Mouse (Mus musculus): ENCODE data around the gene Hoxb7. TPM values are rescaled to one million over a fixed set of nuclear protein-coding genes. Genes with fewer than 3 reads are reported as not detected.
A peak's percentile ranks its signal among the peaks of the same experiment; 100 is the strongest.

Gene Hoxb7
- total RNA-seq, 1 experiment from 2014 or later, result 34.3 TPM

DNA sequence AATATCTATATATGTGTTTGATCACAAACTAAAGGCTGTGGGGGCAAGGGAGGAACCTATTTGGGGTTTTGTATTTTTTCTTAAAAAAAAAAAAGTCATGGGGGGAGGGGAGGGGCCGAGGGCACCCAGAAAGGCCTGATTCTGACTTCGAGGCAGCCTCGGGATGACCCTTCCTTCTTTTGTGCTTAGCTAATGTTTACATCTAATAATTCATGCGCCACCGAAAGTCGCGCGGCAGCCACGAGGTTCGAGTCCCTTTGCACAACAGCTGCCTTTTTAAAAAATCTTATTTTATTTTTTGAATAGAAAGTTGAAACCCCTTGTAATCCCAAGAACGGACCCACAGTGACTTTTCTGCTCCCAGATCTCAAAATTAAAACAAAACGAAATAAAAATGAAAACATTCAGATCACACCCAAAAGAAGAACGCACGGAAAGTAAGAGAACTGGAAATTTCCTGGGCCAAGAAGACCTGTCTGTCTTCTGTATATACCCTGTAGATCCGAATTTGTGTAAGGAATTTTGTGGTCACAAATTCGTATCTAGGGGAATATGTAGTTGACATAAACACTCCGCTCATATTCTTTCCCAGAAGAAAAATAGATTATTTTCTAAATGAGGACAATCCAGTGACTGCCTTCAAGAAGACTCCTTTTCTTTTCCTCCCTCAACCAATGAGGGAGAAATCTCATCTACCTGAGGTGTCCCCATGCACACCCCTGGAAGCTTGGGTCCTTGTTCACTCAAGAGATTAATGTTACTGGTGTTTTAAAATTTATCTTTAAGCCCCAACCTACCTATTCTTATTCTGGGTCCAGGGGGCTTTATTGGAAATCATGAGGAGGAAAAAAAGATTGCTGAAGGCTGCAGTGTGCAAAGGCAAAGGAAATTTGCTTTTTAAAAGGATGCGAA is 30.5 kb downstream of the Hoxb7 start:
- DNase-seq, result no peak

DNA sequence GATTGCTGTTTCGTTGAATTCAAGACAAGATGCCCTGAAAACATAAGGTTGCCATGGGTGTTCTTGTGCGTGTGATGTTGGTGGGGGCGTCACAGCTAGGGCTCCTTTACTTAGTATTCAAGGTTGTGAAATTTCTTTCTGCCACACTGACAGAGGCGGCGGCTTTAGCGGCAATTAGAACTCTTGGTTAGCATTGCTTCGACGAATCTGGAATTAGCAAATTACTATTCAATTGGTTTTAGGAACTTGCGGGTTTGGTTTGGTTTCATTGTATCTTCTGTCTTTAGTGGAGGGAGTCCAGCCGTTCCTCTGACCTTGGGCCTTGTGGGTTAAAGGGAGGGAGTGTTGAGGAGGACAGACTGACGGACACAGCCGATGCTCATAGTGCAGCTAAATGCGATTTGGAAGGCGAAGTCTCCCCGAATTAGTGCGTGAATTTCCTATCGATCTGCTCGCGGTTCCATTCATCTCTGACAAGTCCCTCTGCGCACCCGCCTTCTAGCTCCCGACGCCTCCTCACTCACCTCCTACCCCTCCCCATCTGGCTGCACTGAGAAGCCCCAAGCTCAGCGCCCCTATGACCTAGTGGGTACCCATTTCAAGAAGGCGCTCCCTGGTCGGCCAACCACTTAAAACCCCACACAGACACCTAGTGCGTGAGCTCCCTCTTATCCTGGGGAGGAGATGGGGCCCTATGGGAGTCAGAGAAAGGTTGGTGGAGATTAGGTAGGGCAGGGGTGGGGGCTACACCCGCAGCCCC is 31.4 kb downstream of the Hoxb7 start, which contains the start of gene Hoxb4:
Gene Hoxb4, plus strand, starts transcription at position 660 of the 760 bp plus-strand sequence.
- DNase-seq, result peak; percentile 51

DNA sequence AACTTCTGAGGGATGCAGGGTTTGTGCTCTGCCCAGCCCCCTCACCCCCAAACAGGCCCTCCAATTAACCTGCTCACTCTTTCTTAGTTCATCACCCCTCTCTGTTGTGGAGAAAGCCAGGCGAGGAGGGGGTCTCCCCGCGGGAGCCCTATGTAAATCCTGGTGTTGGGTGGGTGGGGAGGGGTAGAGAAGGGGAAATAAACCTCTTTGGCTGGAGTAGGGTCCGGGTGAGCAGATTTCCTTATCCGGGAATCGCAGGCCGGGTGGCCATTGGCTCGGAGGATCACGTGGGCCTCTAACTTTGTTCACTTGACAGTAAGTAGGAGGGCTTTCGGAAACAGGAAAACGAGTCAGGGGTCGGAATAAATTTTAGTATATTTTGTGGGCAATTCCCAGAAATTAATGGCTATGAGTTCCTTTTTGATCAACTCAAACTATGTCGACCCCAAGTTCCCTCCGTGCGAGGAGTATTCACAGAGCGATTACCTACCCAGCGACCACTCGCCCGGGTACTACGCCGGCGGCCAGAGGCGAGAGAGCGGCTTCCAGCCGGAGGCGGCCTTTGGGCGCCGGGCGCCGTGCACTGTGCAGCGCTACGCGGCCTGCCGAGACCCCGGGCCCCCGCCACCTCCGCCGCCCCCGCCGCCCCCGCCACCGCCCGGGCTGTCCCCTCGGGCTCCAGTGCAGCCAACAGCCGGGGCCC is 32.1 kb downstream of the Hoxb7 start:
- peak; percentile 91 for DNase-seq

GRCm38 (mm10) chr11:96319071-96319902 is 32.9 kb downstream of the Hoxb7 start:
- no peak for DNase-seq

GRCm38 (mm10) chr11:96319910-96320309 is 33.5 kb downstream of the Hoxb7 start:
- DNase-seq, result peak; percentile 78

- DNase-seq, result no peak
Observed at GRCm38 (mm10) chr11:96320688-96321087, 34.3 kb downstream of the Hoxb7 start.

DNA sequence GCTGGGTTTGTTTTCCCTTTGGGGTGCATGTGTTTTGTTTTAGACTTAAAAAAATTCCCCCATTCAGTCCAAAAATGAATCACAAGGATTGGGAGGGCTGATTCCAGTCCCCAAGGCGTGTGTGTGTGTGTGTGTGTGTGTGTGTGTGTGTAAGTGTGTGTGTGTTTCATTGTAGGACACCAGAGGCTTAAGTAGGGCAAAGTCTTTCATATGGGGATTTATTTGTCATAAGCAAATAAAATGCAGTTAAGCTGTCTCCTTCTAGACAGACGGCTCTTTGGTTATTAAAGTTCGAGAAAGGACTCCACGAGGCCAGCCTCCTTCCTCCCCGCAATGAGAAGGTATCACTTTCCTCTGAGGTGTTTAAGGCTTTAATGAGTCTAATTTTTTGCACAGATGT is 35.4 kb downstream of the Hoxb7 start:
- DNase-seq, result peak; percentile 60

DNA sequence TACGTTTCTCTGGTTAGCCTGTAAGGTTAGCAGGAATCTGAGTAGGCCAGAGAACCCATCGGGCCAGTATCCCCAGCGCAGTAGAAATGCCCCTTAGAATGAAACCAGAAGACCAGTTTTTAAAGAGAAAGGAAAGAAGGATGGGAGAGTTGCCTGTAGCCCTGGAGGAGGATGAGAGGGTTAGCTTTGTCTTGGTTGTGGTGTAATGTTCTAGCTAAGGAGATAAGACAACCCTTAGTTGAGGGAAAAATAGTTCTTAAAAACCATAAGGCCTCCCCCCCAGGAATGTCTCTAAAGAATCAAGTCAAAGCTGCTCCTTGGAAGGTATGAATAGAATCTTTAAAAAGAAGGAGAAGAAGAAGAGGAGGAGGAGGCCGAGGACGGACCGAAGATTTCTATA is 36.3 kb downstream of the Hoxb7 start:
- DNase-seq, result no peak

DNA sequence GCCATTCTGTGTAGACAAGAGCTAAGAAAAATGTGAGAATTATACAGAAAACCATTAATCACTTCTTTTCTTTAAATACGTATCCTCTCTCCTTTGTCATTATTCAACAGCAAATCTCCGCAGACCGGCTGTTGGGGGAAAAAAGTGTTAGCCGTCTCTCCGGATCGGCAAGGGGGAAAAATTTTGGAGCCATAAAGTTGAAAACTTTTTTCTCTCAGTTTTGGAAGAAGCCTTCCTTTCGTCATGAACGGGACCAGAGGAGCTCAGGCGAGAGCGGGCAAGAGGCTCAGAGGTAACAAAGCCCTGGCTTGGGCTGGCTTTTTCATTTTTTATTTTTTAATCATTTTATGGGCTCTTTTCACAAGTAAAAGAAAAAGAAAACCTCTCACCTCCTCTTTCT is 36.7 kb downstream of the Hoxb7 start, which contains the start of gene Hoxb3:
Gene Hoxb3, plus strand, starts transcription at position 173 of the 400 bp plus-strand sequence.
- no peak for DNase-seq

DNA sequence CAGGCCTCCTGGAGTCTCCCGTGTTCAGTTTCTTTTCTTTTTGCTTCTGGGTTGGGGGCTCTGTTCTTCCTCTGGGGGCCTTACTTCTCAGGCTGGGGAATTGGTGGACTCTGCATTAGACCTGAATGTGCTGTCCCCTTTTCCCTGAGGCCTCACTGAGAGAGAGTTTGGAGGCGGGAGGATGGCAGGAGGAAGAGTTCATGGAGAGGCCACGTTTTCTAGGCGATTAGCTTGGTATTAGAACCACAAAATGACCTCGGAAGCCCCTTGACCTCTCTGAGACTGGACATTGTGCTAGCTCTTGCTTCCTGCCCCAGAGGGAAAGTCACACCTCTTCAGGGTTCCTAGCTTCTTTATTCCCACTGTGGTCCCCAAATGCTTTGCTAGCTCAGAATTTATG is 37.7 kb downstream of the Hoxb7 start:
- peak; percentile 60 for DNase-seq

- no peak for DNase-seq
Observed at GRCm38 (mm10) chr11:96324965-96325364, 38.5 kb downstream of the Hoxb7 start.

DNA sequence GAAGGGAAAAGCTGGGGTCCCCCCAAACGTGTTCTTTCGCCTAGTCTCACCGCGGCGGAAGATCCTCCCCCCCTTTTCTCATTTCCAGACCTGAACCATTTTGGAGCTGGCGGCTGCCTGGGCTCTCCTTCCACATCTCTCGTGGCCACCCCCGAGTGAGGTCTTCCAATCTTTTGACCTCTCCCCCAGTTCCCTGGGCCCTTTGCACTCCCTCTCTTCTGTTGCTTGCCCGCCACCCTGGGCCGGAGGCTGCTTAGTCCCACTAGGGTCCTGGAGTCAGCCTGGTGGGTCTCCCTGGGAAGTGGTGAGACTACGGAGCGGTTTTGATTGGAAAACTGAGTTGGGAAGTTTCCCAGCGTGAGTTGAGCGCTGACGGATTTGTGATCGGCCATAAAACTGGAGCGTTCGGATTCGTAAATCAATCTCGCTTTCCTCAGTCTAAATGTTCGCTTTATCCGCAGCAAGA is 39.4 kb downstream of the Hoxb7 start:
- DNase-seq, result no peak

DNA sequence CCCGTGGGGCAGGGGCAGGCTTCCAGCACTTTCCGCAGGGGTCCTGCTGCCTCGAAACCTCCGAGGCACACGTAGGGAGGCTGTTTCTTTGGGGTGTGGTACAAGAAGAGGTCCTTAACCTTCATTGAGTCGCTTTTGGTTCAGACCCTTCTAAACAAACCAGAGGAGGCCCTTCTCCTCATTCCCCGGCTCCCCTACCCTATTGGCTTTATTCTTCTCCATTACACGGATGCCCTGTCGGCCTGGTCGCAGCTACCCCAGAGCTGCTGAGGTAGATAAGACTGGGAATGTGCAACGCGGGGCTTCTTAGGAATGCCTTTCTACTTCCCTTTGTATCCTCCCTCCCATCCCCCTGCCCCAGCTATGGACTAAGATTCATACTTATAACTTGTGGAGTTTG is 40.3 kb downstream of the Hoxb7 start:
- no peak for DNase-seq

- no peak for DNase-seq
Observed at GRCm38 (mm10) chr11:96327122-96327521, 40.7 kb downstream of the Hoxb7 start.

DNA sequence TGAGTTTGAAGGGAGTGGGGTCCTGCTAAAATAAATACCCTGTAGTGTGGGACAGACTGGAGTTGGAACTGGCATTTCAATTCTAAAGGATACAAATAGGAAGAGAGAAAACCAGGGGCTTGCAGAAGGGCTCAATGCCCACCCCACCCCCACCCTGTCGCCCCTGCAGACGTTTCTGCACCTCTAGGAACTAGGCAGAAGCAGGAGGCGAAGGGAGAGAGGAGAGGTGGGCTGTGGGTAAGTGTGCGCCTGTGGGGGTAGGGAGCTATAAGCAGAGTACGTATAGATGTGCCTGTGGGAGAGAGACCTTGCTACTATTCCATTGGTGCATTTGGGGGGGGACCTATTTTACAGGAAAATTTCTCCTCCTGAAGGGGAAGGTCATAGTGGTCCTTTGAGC is 41.3 kb downstream of the Hoxb7 start:
- DNase-seq, result no peak

GRCm38 (mm10) chr11:96328605-96329004 is 42.2 kb downstream of the Hoxb7 start:
- no peak for DNase-seq

GRCm38 (mm10) chr11:96332105-96332504 is 45.7 kb downstream of the Hoxb7 start:
- no peak for DNase-seq

GRCm38 (mm10) chr11:96332618-96333032 is 46.2 kb downstream of the Hoxb7 start:
- DNase-seq, result no peak

DNA sequence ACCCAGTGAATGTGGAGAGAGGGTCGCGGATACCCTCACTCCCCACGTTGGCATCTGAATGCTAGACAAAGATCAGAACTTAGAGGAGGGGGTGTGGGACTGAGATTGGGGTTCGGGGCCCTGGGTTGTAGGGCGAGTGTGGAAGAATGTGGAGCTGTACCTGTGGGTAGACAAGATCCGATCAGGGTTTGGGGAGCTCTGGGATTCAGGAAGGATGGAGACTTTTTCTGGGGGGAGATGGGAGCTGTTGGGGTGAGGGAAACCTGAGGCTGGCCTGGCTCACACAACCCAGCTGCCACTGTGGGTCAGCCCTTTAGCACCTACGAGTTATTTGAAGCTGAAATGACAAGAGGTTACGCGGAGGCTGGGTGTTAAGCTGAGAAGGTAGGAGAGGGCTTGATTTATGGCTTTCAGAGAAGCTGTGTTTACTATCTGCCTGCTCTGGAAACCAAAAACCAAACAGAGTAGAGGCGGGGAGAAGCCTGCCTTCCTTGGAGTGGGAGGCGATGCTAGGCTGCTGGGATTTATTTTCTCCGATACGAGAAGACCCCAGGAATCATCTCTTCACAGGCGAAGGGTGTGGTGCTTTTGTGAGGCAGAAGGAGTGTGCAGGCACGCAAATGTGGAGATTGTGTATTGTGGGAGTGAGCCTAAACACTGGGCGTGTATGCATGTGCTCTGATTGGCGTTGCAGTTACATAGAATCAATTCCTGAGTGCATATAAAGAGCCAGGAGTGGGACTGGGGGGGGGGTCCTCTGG is 47.0 kb downstream of the Hoxb7 start:
- no peak for DNase-seq

GRCm38 (mm10) chr11:96334002-96334364 is 47.6 kb downstream of the Hoxb7 start:
- DNase-seq, result no peak

- no peak for DNase-seq
Observed at GRCm38 (mm10) chr11:96334998-96335397, 48.6 kb downstream of the Hoxb7 start.
